Mouse (Mus musculus): ENCODE results near the gene Gm9945.

Gene Gm9945

DNA sequence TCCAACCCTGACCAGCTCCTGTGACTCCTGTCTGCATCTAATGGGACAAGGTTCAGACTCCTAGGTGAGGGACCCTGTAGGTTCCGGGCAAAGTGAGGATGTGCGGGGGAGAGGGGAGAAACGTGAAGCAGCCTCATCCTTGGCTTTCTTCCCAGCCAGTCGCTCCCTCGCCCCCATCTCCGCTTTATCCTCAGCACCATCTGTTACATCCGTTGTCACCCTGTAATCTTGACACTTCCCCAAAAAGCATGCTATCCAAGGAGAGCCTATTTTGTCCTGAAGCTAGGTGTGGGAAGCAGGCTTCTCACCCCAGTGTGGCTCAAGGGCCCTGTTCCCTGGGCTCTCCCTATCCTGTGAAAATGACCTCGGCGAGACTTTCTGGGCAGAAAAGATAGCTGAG, 43.0 kb downstream of the Gm9945 start:
- peak in 1 of 2 experiments; percentile 43 for DNase-seq (ENCODE audit: low spot score in 2 of 2)

DNA sequence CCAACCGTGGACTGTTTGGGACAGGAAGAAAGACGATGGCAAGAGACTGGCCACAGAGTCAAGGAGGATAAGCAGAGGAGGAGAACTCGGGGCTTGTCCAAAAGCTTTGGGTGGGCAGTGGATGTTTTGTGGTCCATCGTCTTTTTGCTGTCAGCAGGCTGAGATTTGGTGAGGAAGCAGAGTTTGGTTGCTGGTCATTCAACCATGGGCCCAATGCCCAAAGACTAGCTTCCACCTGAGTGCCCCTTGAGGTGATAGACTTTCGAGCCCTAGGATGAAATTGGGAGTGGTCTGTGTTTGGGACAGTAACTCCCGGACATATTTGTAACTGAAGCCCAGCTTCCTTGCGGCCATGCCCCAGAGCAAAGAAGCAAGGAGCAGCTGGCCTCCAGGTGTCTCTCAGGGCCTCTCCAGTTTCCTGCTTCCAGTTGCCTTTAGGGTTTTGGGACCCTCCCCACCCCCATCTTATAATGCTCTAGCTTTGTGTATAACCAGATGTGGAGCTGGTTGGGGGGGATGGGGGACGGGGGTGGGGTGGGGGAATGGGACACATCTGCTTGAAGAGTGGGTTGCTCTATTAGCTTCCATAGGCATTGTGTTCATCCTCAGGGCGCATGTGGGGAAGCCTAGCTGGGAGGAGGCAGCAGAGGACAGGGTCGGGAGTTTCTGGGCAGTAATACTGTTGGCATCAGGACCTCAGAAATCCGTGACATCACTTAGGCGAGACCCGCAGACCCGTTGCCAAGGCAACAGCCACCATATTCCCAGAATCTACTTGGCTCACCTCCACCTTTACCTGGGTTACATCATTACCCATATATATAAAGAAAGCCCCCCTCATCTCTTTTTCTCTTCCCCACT, 43.8 kb downstream of the Gm9945 start:
- no peak for DNase-seq (ENCODE audit: low spot score in 2 of 2)

DNA sequence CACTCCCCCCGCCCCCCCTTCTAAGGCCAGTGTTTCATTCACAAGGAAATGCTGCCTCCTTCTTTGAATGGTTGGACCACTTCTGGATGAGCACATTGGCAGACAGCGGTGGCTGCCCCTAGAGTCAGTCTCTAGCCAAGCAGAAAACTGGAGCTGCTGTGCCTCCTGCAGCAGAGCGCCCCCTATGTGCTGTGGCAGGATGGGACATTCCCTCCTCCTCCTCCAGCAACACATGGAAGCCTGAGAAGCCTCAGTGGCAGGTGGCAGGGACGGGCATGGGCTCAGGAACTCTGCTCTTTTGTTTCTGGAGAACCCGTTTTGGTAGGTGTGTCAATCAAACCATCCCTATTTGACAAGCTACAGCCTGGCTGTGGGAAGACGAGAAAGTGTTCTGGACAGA, 44.9 kb downstream of the Gm9945 start:
- DNase-seq (ENCODE audit: low spot score in 2 of 2), result no peak

GRCm38 (mm10) chr11:53525461-53525860, 45.5 kb downstream of the Gm9945 start:
- DNase-seq (ENCODE audit: low spot score in 2 of 2), result no peak

DNA sequence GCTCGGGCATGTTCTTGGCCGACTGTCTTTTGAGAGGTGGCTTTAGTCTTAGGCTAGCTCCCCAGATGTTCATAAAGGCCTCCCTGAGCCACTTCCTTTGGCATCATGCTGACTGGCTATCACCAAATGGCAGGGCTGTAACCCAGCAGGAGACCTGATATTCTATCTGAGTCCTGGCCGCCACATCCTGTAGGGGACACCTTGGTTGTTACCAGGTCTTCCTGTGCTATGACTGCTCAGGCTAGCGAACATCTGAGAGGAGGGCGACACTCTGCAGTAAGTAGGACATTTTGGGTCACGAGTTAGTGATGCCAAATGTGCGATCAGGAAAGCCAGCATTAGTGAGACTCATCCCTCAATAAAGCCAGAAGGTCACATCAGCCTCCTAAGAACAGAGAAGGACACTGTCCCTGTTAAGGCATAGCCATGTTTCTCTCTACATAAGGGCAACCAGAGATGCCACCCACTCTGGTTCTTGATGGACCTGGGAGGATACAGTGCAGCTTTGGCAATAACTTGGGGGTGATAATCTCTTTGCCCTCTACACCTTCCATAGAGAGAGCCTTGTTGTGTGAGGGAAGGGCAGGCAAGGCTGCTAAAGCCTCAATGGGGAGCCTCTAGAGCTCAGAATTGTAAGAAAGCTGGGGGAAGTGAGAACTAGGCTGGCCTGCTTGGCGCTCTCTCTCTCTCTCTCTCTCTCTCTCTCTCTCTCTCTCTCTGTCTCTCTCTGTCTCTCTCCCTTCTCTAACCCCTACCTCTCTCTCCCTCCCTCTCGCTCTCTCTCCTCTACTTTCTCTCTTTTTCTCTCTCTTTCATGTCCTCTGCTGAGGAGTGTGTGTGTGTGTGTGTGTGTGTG, 48.7 kb downstream of the Gm9945 start:
- no peak for DNase-seq (ENCODE audit: low spot score in 2 of 2)

GRCm38 (mm10) chr11:53529253-53529557, 49.2 kb downstream of the Gm9945 start:
- DNase-seq (ENCODE audit: low spot score in 2 of 2), result no peak

GRCm38 (mm10) chr11:53530001-53530400, 50.0 kb downstream of the Gm9945 start:
- DNase-seq (ENCODE audit: low spot score in 2 of 2), result no peak

Measured in frontal cortex, postnatal 25 days (tissue).